Mouse (Mus musculus) inflammation-experienced regulatory T-cells (primary cell): ENCODE measurements around the gene Mageh1. TPM values are rescaled to one million over a fixed set of nuclear protein-coding genes. Genes with fewer than 3 reads are reported as not detected.

Source experiments
- polyA plus RNA-seq, 2 experiments: library from polyadenylated mRNA; unstranded; fragments of 100-300 nt; shearing (Covaris generic); gene quantifications; one replicate each; pipeline ENCODE4 v1.2.1; 2017

The Mageh1 gene
- polyA plus RNA-seq: 1 to 10 TPM in 1 of 2 experiments, under 1 TPM in 1; 0.33 to 4.1 TPM

DNA sequence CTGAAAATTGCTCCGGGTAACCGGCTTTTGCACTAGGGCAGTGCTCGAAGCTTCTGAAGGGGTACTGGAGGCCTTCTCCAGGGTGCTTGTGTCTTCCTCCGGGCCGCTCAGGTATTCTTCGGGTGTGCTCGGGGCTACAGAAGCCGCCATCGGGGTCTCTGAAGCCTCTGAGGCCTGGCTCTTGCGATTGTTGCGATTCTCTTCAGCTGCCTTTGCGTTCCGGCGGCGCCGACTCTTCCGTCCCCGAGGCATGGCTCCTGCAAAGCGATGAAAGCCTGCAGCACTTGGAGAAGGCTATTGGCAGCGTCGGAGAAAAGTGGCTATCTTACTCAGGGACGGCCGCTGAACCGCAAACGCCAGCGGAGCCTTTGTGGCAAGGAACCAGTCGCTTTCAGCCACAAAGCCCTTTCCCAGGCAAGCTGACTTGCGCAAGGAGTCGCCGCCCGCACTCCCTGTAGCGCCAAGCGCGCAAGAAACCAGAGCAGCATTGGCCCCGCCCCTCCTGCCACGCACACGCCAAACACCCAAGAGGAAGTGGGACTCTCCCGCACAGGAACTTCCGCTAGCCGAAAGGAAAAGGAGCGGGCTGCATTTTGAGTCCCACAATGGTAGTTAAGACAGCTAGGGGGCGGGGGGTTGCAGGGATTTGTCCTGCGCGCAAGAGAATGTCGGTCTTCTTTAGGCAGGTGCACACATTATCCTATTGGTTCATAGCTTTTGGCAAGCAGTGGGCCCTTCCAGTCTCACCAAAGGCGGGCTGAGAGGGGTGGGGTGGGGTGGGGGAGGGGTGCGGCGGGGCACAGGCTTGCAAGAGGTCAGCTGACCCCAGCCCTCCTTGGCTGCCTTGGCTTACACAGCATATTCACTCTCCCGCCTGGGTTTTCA lies at the start of gene Mageh1:
Gene Mageh1, minus strand, starts transcription at position 489 of the 885 bp plus-strand sequence.

DNA sequence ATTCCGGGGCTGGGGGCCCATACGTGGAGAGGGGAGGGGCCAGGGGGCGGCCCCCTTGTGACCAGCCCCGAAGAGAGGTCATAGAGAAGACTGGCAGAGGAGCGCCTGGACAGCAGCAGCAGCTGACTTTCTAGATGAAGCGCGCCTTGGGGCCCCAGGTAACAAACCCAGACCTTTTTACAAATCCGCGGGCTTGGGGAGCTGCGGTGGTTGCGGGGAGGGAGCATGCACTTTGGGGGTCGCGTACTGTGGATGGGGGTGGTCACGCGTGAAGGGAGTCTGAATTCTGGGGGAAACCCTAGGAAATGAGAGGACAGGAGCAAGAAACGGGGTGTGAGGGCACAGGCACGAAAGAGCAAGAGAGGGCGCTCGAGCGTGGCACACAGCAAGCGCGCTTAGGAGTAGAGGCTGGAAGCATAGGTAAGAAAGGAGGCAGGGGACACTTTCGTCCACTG lies 31.0 kb downstream of the Mageh1 start, which contains the start of gene Usp51:
Gene Usp51, plus strand, starts transcription at position 83 of the 455 bp plus-strand sequence.

Other genes starting within 250 kb of the Mageh1 start
- gene Usp51, start 31.1 kb downstream of the Mageh1 start, polyA plus RNA-seq: under 1 TPM in 1 of 2 experiments, not detected in 1; 0.07 TPM
- gene Foxr2, start 81.2 kb upstream of the Mageh1 start, polyA plus RNA-seq: not detected
- 10 to 100 TPM; 11.3 to 12.6 TPM for gene Rragb, start 102.4 kb upstream of the Mageh1 start, polyA plus RNA-seq
- gene Klf8, start 199.9 kb upstream of the Mageh1 start, polyA plus RNA-seq: 1 to 10 TPM in 1 of 2 experiments, under 1 TPM in 1; 0.78 to 3.4 TPM